Mouse (Mus musculus) midbrain, embryonic 11.5 days (tissue): ENCODE results near the gene Stoml1. TPM values are rescaled to one million over a fixed set of nuclear protein-coding genes. Genes with fewer than 3 reads are reported as not detected.
A peak's percentile ranks its signal among the peaks of the same experiment; 100 is the strongest.

Experiments used
- ATAC-seq: fragments of 200-750 bp; cut with Nextera tagmentation; 2 replicates; pipeline ENCODE4 v1.8.0; 2017; ENCODE audit warnings: moderate TSS enrichment, moderate library complexity; ENCODE audit not compliant: low FRiP score
- DNase-seq: peaks from one replicate; pipeline ENCODE4 v3.0.0; 2015; ENCODE audit warnings: low spot score; ENCODE audit errors: missing footprints
- H3K27ac ChIP-seq: fragments of 300-500 bp; sonication (generic); 2 replicates; pipeline ENCODE4 v1.5.1; 2014; ENCODE audit warnings: low read depth, low read length
- H3K27me3 ChIP-seq: fragments of 300-500 bp; sonication (generic); 2 replicates; pipeline ENCODE4 v1.6.1; 2014; ENCODE audit warnings: mild to moderate bottlenecking, low read length, moderate library complexity, mixed read lengths; ENCODE audit not compliant: control insufficient read depth, insufficient read depth
- H3K36me3 ChIP-seq: fragments of 300-500 bp; sonication (generic); 2 replicates; pipeline ENCODE4 v1.6.1; 2014; ENCODE audit warnings: mild to moderate bottlenecking, low read length, moderate library complexity, mixed read lengths; ENCODE audit not compliant: control insufficient read depth, insufficient read depth
- H3K4me1 ChIP-seq: fragments of 300-500 bp; sonication (generic); 2 replicates; pipeline ENCODE4 v1.6.1; 2014; ENCODE audit warnings: low read length; ENCODE audit not compliant: control insufficient read depth, insufficient read depth
- H3K4me2 ChIP-seq: fragments of 300-500 bp; sonication (generic); 2 replicates; pipeline ENCODE4 v1.6.1; 2014; ENCODE audit warnings: mild to moderate bottlenecking, moderate library complexity
- H3K4me3 ChIP-seq: fragments of 300-500 bp; sonication (generic); 2 replicates; pipeline ENCODE4 v1.5.1; 2014; ENCODE audit warnings: low read depth, low read length
- H3K9ac ChIP-seq: fragments of 300-500 bp; sonication (generic); 2 replicates; pipeline ENCODE4 v1.6.1; 2014; ENCODE audit warnings: low read length
- H3K9me3 ChIP-seq: fragments of 300-500 bp; sonication (generic); 2 replicates; pipeline ENCODE4 v1.6.1; 2016; ENCODE audit warnings: low read length; ENCODE audit not compliant: control insufficient read depth
- WGBS: fragments of 180-500 bp; shearing (Covaris S2); extraction: QIAGEN DNeasy Blood & Tissue Kit; methylation state at CpG from one replicate; pipeline ENCODE4 v1.1.7; 2014; 5-methylcytosine and 5-hydroxymethylcytosine counted together
- polyA plus RNA-seq: library from polyadenylated mRNA; unstranded; fragments of >200 nt; fragmentation: Nextera tagmentation; extraction: Ambion mirVana; gene quantifications from 2 replicates; pipeline ENCODE4 v1.2.1, GENCODE M21; 2014

Stoml1 gene
- polyA plus RNA-seq, 1 experiment from 2014 or later = 29.7 TPM

- H3K4me1 ChIP-seq = no peaks in the 10 kb centered on the region
- no peak for DNase-seq
- ATAC-seq = no peak
- no peak overlapping the region for H3K4me2 ChIP-seq
- no peak overlapping the region for H3K27ac ChIP-seq
- no peaks in the 10 kb centered on the region for H3K9me3 ChIP-seq
- no peaks in the 10 kb centered on the region for H3K27me3 ChIP-seq
- H3K4me3 ChIP-seq = no peak overlapping the region
- H3K36me3 ChIP-seq = no peaks in the 10 kb centered on the region
- no peak overlapping the region for H3K9ac ChIP-seq
- WGBS = 85% methylated on average over 7 of the region's 7 CpGs
Measured at GRCm38 (mm10) chr9:58283431-58283830, 30.5 kb downstream of the Stoml1 start.

- DNase-seq (no peak), ATAC-seq (no peak)
- Histone ChIP-seq H3K9me3 (no peaks in the 10 kb centered on the region), H3K4me3 (no peak overlapping the region), H3K4me2 (no peak overlapping the region), H3K27me3 (no peaks in the 10 kb centered on the region), H3K4me1 (no peaks in the 10 kb centered on the region), H3K27ac (no peak overlapping the region), H3K36me3 (no peaks in the 10 kb centered on the region), H3K9ac (no peak overlapping the region)
- 72% methylated on average over 1 of the region's 1 CpGs for WGBS
Measured at GRCm38 (mm10) chr9:58289090-58289489, 36.1 kb downstream of the Stoml1 start.

GRCm38 (mm10) chr9:58289901-58290300 is 36.9 kb downstream of the Stoml1 start:
- 93% methylated on average over 2 of the region's 2 CpGs for WGBS
- Histone ChIP-seq H3K36me3 (no peaks in the 10 kb centered on the region), H3K4me3 (no peak overlapping the region), H3K9ac (no peak overlapping the region), H3K9me3 (no peaks in the 10 kb centered on the region), H3K27me3 (no peaks in the 10 kb centered on the region), H3K4me2 (no peak overlapping the region), H3K27ac (no peak overlapping the region), H3K4me1 (peaks cover 6% of the 10 kb centered on the region)
- ATAC-seq (no peak), DNase-seq (no peak)

- H3K9ac ChIP-seq = no peak overlapping the region
- no peaks in the 10 kb centered on the region for H3K27me3 ChIP-seq
- 41% methylated on average over 7 of the region's 7 CpGs for WGBS
- no peak overlapping the region for H3K4me3 ChIP-seq
- DNase-seq = no peak
- no peaks in the 10 kb centered on the region for H3K9me3 ChIP-seq
- H3K27ac ChIP-seq = no peak overlapping the region
- H3K4me2 ChIP-seq = no peak overlapping the region
- H3K36me3 ChIP-seq = no peaks in the 10 kb centered on the region
- peaks cover 13% of the 10 kb centered on the region for H3K4me1 ChIP-seq
- no peak for ATAC-seq
Measured at GRCm38 (mm10) chr9:58294527-58294926, 41.6 kb downstream of the Stoml1 start.

GRCm38 (mm10) chr9:58295345-58295744 is 42.4 kb downstream of the Stoml1 start:
- H3K4me2 ChIP-seq = no peak overlapping the region
- H3K9ac ChIP-seq = no peak overlapping the region
- ATAC-seq (no peak), DNase-seq (no peak)
- 78% methylated on average over 3 of the region's 3 CpGs for WGBS
- H3K27ac ChIP-seq = no peak overlapping the region; the same call in 1 of the 2 replicates
- no peaks in the 10 kb centered on the region for H3K27me3 ChIP-seq
- H3K36me3 ChIP-seq = no peaks in the 10 kb centered on the region
- no peak overlapping the region for H3K4me3 ChIP-seq
- peaks cover 13% of the 10 kb centered on the region for H3K4me1 ChIP-seq
- no peaks in the 10 kb centered on the region for H3K9me3 ChIP-seq

GRCm38 (mm10) chr9:58295766-58296361 is 42.9 kb downstream of the Stoml1 start:
- peak; percentile 95 for DNase-seq
- Histone ChIP-seq H3K27me3 (no peaks in the 10 kb centered on the region), H3K4me1 (peaks cover 13% of the 10 kb centered on the region), H3K4me2 (no peak overlapping the region), H3K27ac (peak overlapping the region; percentile 68; the same call in 1 of the 2 replicates), H3K36me3 (no peaks in the 10 kb centered on the region), H3K9ac (no peak overlapping the region), H3K4me3 (no peak overlapping the region), H3K9me3 (no peaks in the 10 kb centered on the region)
- peak; percentile 54 for ATAC-seq
- WGBS = 8% methylated on average over 9 of the region's 9 CpGs

GRCm38 (mm10) chr9:58297065-58297464 is 44.1 kb downstream of the Stoml1 start:
- peaks cover 13% of the 10 kb centered on the region for H3K4me1 ChIP-seq
- WGBS = 92% methylated on average over 6 of the region's 6 CpGs
- no peak for DNase-seq
- no peaks in the 10 kb centered on the region for H3K9me3 ChIP-seq
- H3K27ac ChIP-seq = no peak overlapping the region
- H3K36me3 ChIP-seq = no peaks in the 10 kb centered on the region
- H3K27me3 ChIP-seq = no peaks in the 10 kb centered on the region
- no peak overlapping the region for H3K4me2 ChIP-seq
- H3K4me3 ChIP-seq = no peak overlapping the region
- no peak for ATAC-seq
- H3K9ac ChIP-seq = no peak overlapping the region

GRCm38 (mm10) chr9:58297961-58298477 is 45.1 kb downstream of the Stoml1 start:
- Histone ChIP-seq H3K36me3 (no peaks in the 10 kb centered on the region), H3K9ac (no peak overlapping the region), H3K4me2 (no peak overlapping the region), H3K4me1 (peaks cover 13% of the 10 kb centered on the region), H3K27me3 (no peaks in the 10 kb centered on the region), H3K4me3 (no peak overlapping the region), H3K27ac (no peak overlapping the region), H3K9me3 (no peaks in the 10 kb centered on the region)
- DNase-seq (no peak), ATAC-seq (no peak)
- WGBS = 84% methylated on average over 4 of the region's 4 CpGs

GRCm38 (mm10) chr9:58299356-58299799 is 46.4 kb downstream of the Stoml1 start:
- no peak overlapping the region for H3K4me2 ChIP-seq
- peaks cover 16% of the 10 kb centered on the region for H3K4me1 ChIP-seq
- WGBS = 58% methylated on average over 2 of the region's 2 CpGs
- no peak overlapping the region for H3K4me3 ChIP-seq
- DNase-seq = no peak
- no peaks in the 10 kb centered on the region for H3K36me3 ChIP-seq
- no peaks in the 10 kb centered on the region for H3K27me3 ChIP-seq
- ATAC-seq = no peak
- no peak overlapping the region for H3K27ac ChIP-seq
- H3K9ac ChIP-seq = no peak overlapping the region
- no peaks in the 10 kb centered on the region for H3K9me3 ChIP-seq
